Mouse (Mus musculus): ENCODE measurements around the gene Usp32. TPM values are rescaled to one million over a fixed set of nuclear protein-coding genes. Genes with fewer than 3 reads are reported as not detected.

Gene Usp32
- polyA plus RNA-seq, 1 experiment from 2014 or later, result 4.6 TPM

GRCm38 (mm10) chr11:85105836-85106235, 34.1 kb downstream of the Usp32 start:
- no peaks in the 10 kb centered on the region for H3K27me3 ChIP-seq (ENCODE audit: control insufficient read depth, insufficient read depth, low read length)
- H3K36me3 ChIP-seq (ENCODE audit: control insufficient read depth, insufficient read depth), result peaks cover 3% of the 10 kb centered on the region; the same call in 1 of the 2 replicates
- no peak overlapping the region for H3K4me2 ChIP-seq (ENCODE audit: low read depth, low read length)
- H3K27ac ChIP-seq (ENCODE audit: low read length), result no peak overlapping the region
- H3K9me3 ChIP-seq (replicated peaks; ENCODE audit: control insufficient read depth, low read length), result no peaks in the 10 kb centered on the region
- ATAC-seq (replicated peaks; ENCODE audit: extremely low read depth, insufficient read depth, low FRiP score), result no peak
- H3K9ac ChIP-seq (ENCODE audit: low read length), result no peak overlapping the region
- no peak overlapping the region for H3K4me3 ChIP-seq (ENCODE audit: low read length)
- 89% methylated on average over 2 of the region's 2 CpGs for WGBS
- peaks cover 3% of the 10 kb centered on the region; the same call in 1 of the 2 replicates for H3K4me1 ChIP-seq (ENCODE audit: control insufficient read depth, insufficient read depth, low read length)

GRCm38 (mm10) chr11:85103763-85104162, 36.2 kb downstream of the Usp32 start:
- no peak for ATAC-seq (replicated peaks; ENCODE audit: extremely low read depth, insufficient read depth, low FRiP score)
- 56% methylated on average over 2 of the region's 2 CpGs for WGBS
- no peaks in the 10 kb centered on the region for H3K27me3 ChIP-seq (ENCODE audit: control insufficient read depth, insufficient read depth, low read length)
- H3K9ac ChIP-seq (ENCODE audit: low read length), result no peak overlapping the region
- H3K4me2 ChIP-seq (ENCODE audit: low read depth, low read length), result no peak overlapping the region
- H3K9me3 ChIP-seq (replicated peaks; ENCODE audit: control insufficient read depth, low read length), result no peaks in the 10 kb centered on the region
- H3K36me3 ChIP-seq (ENCODE audit: control insufficient read depth, insufficient read depth), result peaks cover 2% of the 10 kb centered on the region; the same call in 1 of the 2 replicates
- H3K27ac ChIP-seq (ENCODE audit: low read length), result no peak overlapping the region
- no peak overlapping the region for H3K4me3 ChIP-seq (ENCODE audit: low read length)
- H3K4me1 ChIP-seq (ENCODE audit: control insufficient read depth, insufficient read depth, low read length), result peaks cover 3% of the 10 kb centered on the region; the same call in 1 of the 2 replicates

GRCm38 (mm10) chr11:85095116-85095515, 44.8 kb downstream of the Usp32 start:
- no peak for ATAC-seq (replicated peaks; ENCODE audit: extremely low read depth, insufficient read depth, low FRiP score)
- H3K4me2 ChIP-seq (ENCODE audit: low read depth, low read length), result no peak overlapping the region
- no peaks in the 10 kb centered on the region for H3K36me3 ChIP-seq (ENCODE audit: control insufficient read depth, insufficient read depth)
- H3K9me3 ChIP-seq (replicated peaks; ENCODE audit: control insufficient read depth, low read length), result no peaks in the 10 kb centered on the region
- peak overlapping the region; percentile 23; the same call in 1 of the 2 replicates for H3K27ac ChIP-seq (ENCODE audit: low read length)
- WGBS, result 57% methylated on average over 5 of the region's 5 CpGs
- no peak overlapping the region for H3K9ac ChIP-seq (ENCODE audit: low read length)
- H3K4me1 ChIP-seq (ENCODE audit: control insufficient read depth, insufficient read depth, low read length), result peaks cover 2% of the 10 kb centered on the region
- no peak overlapping the region for H3K4me3 ChIP-seq (ENCODE audit: low read length)
- no peaks in the 10 kb centered on the region for H3K27me3 ChIP-seq (ENCODE audit: control insufficient read depth, insufficient read depth, low read length)

GRCm38 (mm10) chr11:85086253-85086652, 53.7 kb downstream of the Usp32 start:
- no peaks in the 10 kb centered on the region for H3K36me3 ChIP-seq (ENCODE audit: control insufficient read depth, insufficient read depth)
- no peaks in the 10 kb centered on the region for H3K27me3 ChIP-seq (ENCODE audit: control insufficient read depth, insufficient read depth, low read length)
- no peak overlapping the region for H3K4me3 ChIP-seq (ENCODE audit: low read length)
- H3K4me2 ChIP-seq (ENCODE audit: low read depth, low read length), result no peak overlapping the region
- H3K4me1 ChIP-seq (ENCODE audit: control insufficient read depth, insufficient read depth, low read length), result no peaks in the 10 kb centered on the region
- no peak overlapping the region for H3K9ac ChIP-seq (ENCODE audit: low read length)
- H3K9me3 ChIP-seq (replicated peaks; ENCODE audit: control insufficient read depth, low read length), result no peaks in the 10 kb centered on the region
- no peak for ATAC-seq (replicated peaks; ENCODE audit: extremely low read depth, insufficient read depth, low FRiP score)
- H3K27ac ChIP-seq (ENCODE audit: low read length), result no peak overlapping the region

GRCm38 (mm10) chr11:85067871-85068270, 72.1 kb downstream of the Usp32 start:
- Histone ChIP-seq H3K27ac (ENCODE audit: low read length) (no peak overlapping the region), H3K4me2 (ENCODE audit: low read depth, low read length) (no peak overlapping the region), H3K4me3 (ENCODE audit: low read length) (no peak overlapping the region), H3K9me3 (replicated peaks; ENCODE audit: control insufficient read depth, low read length) (peaks cover 3% of the 10 kb centered on the region; the same call in 1 of the 2 replicates), H3K4me1 (ENCODE audit: control insufficient read depth, insufficient read depth, low read length) (no peaks in the 10 kb centered on the region), H3K36me3 (ENCODE audit: control insufficient read depth, insufficient read depth) (peaks cover 4% of the 10 kb centered on the region; the same call in 1 of the 2 replicates), H3K27me3 (ENCODE audit: control insufficient read depth, insufficient read depth, low read length) (no peaks in the 10 kb centered on the region), H3K9ac (ENCODE audit: low read length) (no peak overlapping the region)
- ATAC-seq (replicated peaks; ENCODE audit: extremely low read depth, insufficient read depth, low FRiP score), result no peak
- WGBS, result 94% methylated on average over 4 of the region's 4 CpGs

- Histone ChIP-seq H3K4me2 (ENCODE audit: low read depth, low read length) (no peak overlapping the region), H3K4me1 (ENCODE audit: control insufficient read depth, insufficient read depth, low read length) (no peaks in the 10 kb centered on the region), H3K27ac (ENCODE audit: low read length) (no peak overlapping the region), H3K27me3 (ENCODE audit: control insufficient read depth, insufficient read depth, low read length) (no peaks in the 10 kb centered on the region), H3K36me3 (ENCODE audit: control insufficient read depth, insufficient read depth) (peaks cover 5% of the 10 kb centered on the region; the same call in 1 of the 2 replicates), H3K4me3 (ENCODE audit: low read length) (no peak overlapping the region), H3K9me3 (replicated peaks; ENCODE audit: control insufficient read depth, low read length) (no peaks in the 10 kb centered on the region), H3K9ac (ENCODE audit: low read length) (no peak overlapping the region)
- ATAC-seq (replicated peaks; ENCODE audit: extremely low read depth, insufficient read depth, low FRiP score), result no peak
- 97% methylated on average over 4 of the region's 4 CpGs for WGBS
Measured at GRCm38 (mm10) chr11:85058562-85058961, 81.4 kb downstream of the Usp32 start.

GRCm38 (mm10) chr11:85057544-85057943, 82.4 kb downstream of the Usp32 start:
- H3K4me3 ChIP-seq (ENCODE audit: low read length), result no peak overlapping the region
- 95% methylated on average over 1 of the region's 1 CpGs for WGBS
- no peaks in the 10 kb centered on the region for H3K27me3 ChIP-seq (ENCODE audit: control insufficient read depth, insufficient read depth, low read length)
- H3K4me2 ChIP-seq (ENCODE audit: low read depth, low read length), result no peak overlapping the region
- no peak overlapping the region for H3K27ac ChIP-seq (ENCODE audit: low read length)
- no peaks in the 10 kb centered on the region for H3K4me1 ChIP-seq (ENCODE audit: control insufficient read depth, insufficient read depth, low read length)
- no peak for ATAC-seq (replicated peaks; ENCODE audit: extremely low read depth, insufficient read depth, low FRiP score)
- no peaks in the 10 kb centered on the region for H3K9me3 ChIP-seq (replicated peaks; ENCODE audit: control insufficient read depth, low read length)
- peaks cover 5% of the 10 kb centered on the region; the same call in 1 of the 2 replicates for H3K36me3 ChIP-seq (ENCODE audit: control insufficient read depth, insufficient read depth)
- no peak overlapping the region for H3K9ac ChIP-seq (ENCODE audit: low read length)

GRCm38 (mm10) chr11:85056901-85057300, 83.1 kb downstream of the Usp32 start:
- no peak overlapping the region for H3K9ac ChIP-seq (ENCODE audit: low read length)
- H3K36me3 ChIP-seq (ENCODE audit: control insufficient read depth, insufficient read depth), result peaks cover 5% of the 10 kb centered on the region; the same call in 1 of the 2 replicates
- no peak overlapping the region for H3K27ac ChIP-seq (ENCODE audit: low read length)
- no peak for ATAC-seq (replicated peaks; ENCODE audit: extremely low read depth, insufficient read depth, low FRiP score)
- H3K4me1 ChIP-seq (ENCODE audit: control insufficient read depth, insufficient read depth, low read length), result no peaks in the 10 kb centered on the region
- no peak overlapping the region for H3K4me2 ChIP-seq (ENCODE audit: low read depth, low read length)
- 62% methylated on average over 5 of the region's 5 CpGs for WGBS
- H3K27me3 ChIP-seq (ENCODE audit: control insufficient read depth, insufficient read depth, low read length), result no peaks in the 10 kb centered on the region
- H3K4me3 ChIP-seq (ENCODE audit: low read length), result no peak overlapping the region
- H3K9me3 ChIP-seq (replicated peaks; ENCODE audit: control insufficient read depth, low read length), result no peaks in the 10 kb centered on the region

- Histone ChIP-seq H3K4me2 (ENCODE audit: low read depth, low read length) (no peak overlapping the region), H3K36me3 (ENCODE audit: control insufficient read depth, insufficient read depth) (peaks cover 5% of the 10 kb centered on the region; the same call in 1 of the 2 replicates), H3K4me1 (ENCODE audit: control insufficient read depth, insufficient read depth, low read length) (no peaks in the 10 kb centered on the region), H3K27ac (ENCODE audit: low read length) (no peak overlapping the region), H3K27me3 (ENCODE audit: control insufficient read depth, insufficient read depth, low read length) (no peaks in the 10 kb centered on the region), H3K4me3 (ENCODE audit: low read length) (no peak overlapping the region), H3K9ac (ENCODE audit: low read length) (no peak overlapping the region), H3K9me3 (replicated peaks; ENCODE audit: control insufficient read depth, low read length) (no peaks in the 10 kb centered on the region)
- 84% methylated on average over 2 of the region's 2 CpGs for WGBS
- no peak for ATAC-seq (replicated peaks; ENCODE audit: extremely low read depth, insufficient read depth, low FRiP score)
Measured at GRCm38 (mm10) chr11:85055561-85055960, 84.4 kb downstream of the Usp32 start.
